Mouse (Mus musculus): Measurements from ENCODE around the gene Mpp5. TPM values are rescaled to one million over a fixed set of nuclear protein-coding genes. Genes with fewer than 3 reads are reported as not detected.

Mpp5 gene
- polyA plus RNA-seq, 1 experiment from 2014 or later = 22.0 TPM

DNA sequence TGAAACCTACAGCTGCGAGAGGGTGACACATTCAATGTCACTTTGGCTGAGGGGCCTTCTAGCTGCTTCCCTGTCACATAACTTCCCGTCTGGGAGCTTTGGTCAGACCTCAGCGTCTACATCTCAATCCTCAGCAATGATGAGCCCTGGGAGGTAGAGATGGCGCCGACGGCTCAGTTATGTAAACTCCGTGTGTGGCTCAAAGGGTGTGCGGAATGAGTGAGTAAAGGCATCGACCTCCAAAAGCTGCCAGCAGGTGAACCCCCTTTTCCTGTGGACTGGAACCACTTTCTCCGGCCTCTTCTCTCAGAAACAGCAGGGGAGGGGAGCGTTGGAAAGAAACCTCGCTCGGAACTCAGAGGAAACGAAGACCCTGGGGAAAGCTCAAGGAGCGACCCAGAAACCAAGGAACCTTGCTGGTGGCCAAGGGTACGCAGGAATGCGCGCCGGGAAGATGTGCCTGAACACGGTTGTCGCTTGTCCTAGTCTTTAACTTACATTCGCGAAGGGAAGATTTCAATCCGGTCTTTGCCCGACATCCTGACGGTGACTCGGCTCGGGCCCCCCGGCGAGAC lies 112.3 kb downstream of the Mpp5 start:
- Histone ChIP-seq H3K4me3 (replicated peaks) (peak overlapping the region; percentile 84), H3K27me3 (no peaks in the 10 kb centered on the region), H3K4me2 (replicated peaks) (peak overlapping the region; percentile 91), H3K9me3 (no peaks in the 10 kb centered on the region), H3K27ac (peak overlapping the region; percentile 64), H3K36me3 (peaks cover 11% of the 10 kb centered on the region), H3K4me1 (replicated peaks) (peaks cover 38% of the 10 kb centered on the region), H3K9ac (replicated peaks) (peak overlapping the region; percentile 84)
- under 1% methylated on average over 30 of the region's 30 CpGs for WGBS
- ATAC-seq = no peak; the same call in none of the 2 replicates

DNA sequence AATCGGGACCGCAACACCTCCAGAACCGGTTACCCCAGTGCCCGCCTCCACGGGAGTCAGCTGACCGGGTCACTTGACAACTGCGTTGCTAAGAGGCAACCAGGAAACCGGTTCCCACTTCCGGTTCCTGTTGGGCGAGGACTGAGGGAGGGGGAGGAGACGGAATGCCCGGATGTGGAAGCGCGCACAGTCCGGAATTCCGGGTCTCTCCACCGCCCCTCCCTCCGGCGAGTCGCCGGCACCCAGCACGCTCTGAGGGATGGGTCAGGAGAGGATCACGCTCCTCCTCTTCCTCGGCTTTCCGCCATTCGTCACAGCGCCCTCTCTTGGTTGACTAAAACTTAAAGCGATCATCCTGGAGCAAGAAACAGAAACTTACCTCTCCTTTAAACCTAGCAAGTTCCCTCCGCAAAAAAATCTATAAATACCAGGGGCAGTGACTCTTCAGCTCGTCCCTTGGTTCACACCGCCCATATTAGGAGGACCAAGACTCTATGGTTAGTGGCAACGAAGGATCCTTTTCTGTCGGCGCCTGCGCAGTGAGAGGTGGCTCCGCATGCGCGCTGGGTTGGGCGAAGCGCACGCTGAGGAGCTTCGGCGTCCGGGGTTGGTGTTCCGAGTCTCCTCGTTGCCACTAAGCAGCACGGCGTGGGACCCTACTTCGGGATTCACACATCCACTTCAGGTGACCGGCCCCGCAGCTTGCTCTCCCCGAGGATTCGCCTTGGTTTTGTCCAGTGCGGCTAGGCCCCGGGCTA lies 113.0 kb downstream of the Mpp5 start, which contains the start of the genes Atp6v1d and Eif2s1:
Atp6v1d (minus strand) TSS at position 143 of the 758 bp plus-strand sequence.
Eif2s1 (plus strand) TSS at position 324 of the 758 bp plus-strand sequence.
- 0 out of 2 replicates have a peak, but pooled peaks cover 5% of the 10 kb centered on the region for H3K36me3 ChIP-seq
- H3K27ac ChIP-seq = peak within 1 kb of the TSS; percentile 78
- H3K27me3 ChIP-seq = no peaks in the 10 kb centered on the region
- peak; percentile 100 for ATAC-seq
- no peaks in the 10 kb centered on the region for H3K9me3 ChIP-seq
- peak within 1 kb of the TSS; percentile 91 for H3K4me2 ChIP-seq (replicated peaks)
- under 1% methylated on average over 55 of the region's 55 CpGs for WGBS
- H3K4me1 ChIP-seq (replicated peaks) = peaks cover 38% of the 10 kb centered on the region
- H3K9ac ChIP-seq (replicated peaks) = peak within 1 kb of the TSS; percentile 89
- peak within 1 kb of the TSS; percentile 84 for H3K4me3 ChIP-seq (replicated peaks)

DNA sequence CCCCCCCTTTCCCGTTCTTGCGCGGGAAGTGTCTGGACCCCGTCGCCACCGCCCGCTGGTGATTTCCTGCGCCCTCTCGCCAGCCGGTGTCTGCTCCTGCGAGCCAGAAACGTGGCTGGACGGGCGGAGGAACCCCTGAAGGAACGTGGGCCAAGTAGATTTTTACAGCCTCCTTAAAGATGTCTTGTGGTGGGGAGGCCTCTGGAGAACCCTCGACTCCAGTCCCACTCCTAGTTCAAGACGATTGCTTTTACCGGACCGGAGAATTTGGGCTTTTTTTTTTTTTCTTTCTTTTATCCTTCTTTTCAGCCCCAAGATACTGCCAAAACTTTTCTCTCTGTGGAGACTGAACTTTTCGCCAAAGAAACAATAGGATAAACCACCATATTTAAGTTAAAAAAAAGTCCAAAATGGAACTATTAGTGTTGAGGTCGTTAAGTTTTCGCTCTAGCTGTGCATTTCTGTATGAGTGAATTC lies 113.6 kb downstream of the Mpp5 start:
- ATAC-seq = no peak
- Histone ChIP-seq H3K36me3 (peaks cover 9% of the 10 kb centered on the region; the same call in 1 of the 2 replicates), H3K4me2 (replicated peaks) (peak overlapping the region; percentile 63), H3K4me1 (replicated peaks) (peaks cover 38% of the 10 kb centered on the region), H3K27me3 (no peaks in the 10 kb centered on the region), H3K9ac (replicated peaks) (peak overlapping the region; percentile 89), H3K27ac (peak overlapping the region; percentile 78), H3K9me3 (no peaks in the 10 kb centered on the region), H3K4me3 (replicated peaks) (peak overlapping the region; percentile 84)
- WGBS = under 1% methylated on average over 22 of the region's 22 CpGs

DNA sequence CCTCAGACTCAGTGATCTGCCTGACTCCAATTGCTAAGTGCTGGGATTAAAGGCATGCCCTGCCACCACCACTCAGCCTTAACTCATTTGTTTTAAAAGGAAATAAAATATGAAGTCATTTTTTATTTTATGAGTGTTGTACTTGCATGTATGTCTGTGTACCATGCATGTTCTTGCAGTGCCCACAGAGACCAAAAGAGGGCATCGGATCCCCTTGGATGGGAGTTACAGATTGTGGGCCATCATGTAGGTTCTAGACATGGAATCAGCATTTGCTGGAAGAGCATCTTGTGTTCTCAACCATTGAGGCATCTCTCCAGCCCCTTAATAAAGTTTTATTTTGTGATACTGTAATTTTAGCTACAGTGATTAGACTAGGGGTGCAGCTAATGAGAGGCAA lies 116.7 kb downstream of the Mpp5 start:
- ATAC-seq = no peak
- Histone ChIP-seq H3K36me3 (peaks cover 22% of the 10 kb centered on the region; the same call in 1 of the 2 replicates), H3K4me2 (replicated peaks) (no peak overlapping the region), H3K9ac (replicated peaks) (no peak overlapping the region), H3K9me3 (no peaks in the 10 kb centered on the region), H3K27ac (no peak overlapping the region), H3K27me3 (no peaks in the 10 kb centered on the region), H3K4me3 (replicated peaks) (no peak overlapping the region), H3K4me1 (replicated peaks) (peaks cover 20% of the 10 kb centered on the region)
- 100% methylated on average over 1 of the region's 1 CpGs for WGBS

DNA sequence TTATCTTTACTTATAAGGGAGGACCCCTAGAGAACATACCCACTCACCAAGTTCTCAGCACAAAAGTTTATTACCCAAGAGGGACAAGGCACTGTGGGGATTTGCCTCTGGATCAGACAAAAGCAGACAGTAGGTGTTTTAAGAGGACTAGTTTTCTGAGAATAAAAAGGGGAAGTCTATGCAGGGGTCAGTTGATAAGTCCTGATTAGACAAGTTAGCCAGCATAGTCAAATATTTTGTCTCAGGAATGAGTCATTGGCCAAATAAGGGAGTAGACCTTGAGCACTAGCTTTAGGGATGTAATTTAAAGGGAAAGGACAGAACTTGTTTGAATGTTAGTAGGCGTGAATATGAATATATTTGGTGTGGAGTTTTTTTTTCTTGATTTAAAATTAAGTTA lies 119.4 kb downstream of the Mpp5 start:
- Histone ChIP-seq H3K4me2 (replicated peaks) (no peak overlapping the region), H3K9ac (replicated peaks) (no peak overlapping the region), H3K4me1 (replicated peaks) (peaks cover 8% of the 10 kb centered on the region), H3K27me3 (no peaks in the 10 kb centered on the region), H3K27ac (no peak overlapping the region), H3K9me3 (no peaks in the 10 kb centered on the region), H3K36me3 (peaks cover 34% of the 10 kb centered on the region), H3K4me3 (replicated peaks) (no peak overlapping the region)
- no peak for ATAC-seq
- 90% methylated on average over 1 of the region's 1 CpGs for WGBS

DNA sequence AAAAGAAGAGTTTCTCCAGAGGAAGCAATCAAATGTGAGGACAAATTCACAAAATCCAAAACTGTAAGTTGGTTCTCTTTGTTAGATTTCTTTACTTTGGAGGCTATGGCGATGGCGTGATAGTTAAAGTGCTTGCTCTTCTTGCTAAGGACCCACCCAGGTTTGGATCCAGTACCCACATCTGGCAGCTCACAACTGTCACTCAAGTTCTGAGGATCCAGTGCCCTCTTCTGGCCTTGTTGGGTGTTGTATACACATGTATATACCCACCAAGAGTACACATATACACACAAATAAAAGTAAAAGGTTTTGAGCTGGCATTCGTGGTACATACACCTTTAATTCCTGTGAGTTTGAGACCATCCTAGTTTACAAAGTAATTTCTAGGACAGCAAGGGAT lies 125.9 kb downstream of the Mpp5 start:
- Histone ChIP-seq H3K4me3 (replicated peaks) (no peak overlapping the region), H3K9ac (replicated peaks) (no peak overlapping the region), H3K9me3 (no peaks in the 10 kb centered on the region), H3K27me3 (no peaks in the 10 kb centered on the region), H3K36me3 (peaks cover 54% of the 10 kb centered on the region), H3K4me2 (replicated peaks) (no peak overlapping the region), H3K27ac (no peak overlapping the region), H3K4me1 (replicated peaks) (no peaks in the 10 kb centered on the region)
- 94% methylated on average over 3 of the region's 3 CpGs for WGBS
- ATAC-seq = no peak

DNA sequence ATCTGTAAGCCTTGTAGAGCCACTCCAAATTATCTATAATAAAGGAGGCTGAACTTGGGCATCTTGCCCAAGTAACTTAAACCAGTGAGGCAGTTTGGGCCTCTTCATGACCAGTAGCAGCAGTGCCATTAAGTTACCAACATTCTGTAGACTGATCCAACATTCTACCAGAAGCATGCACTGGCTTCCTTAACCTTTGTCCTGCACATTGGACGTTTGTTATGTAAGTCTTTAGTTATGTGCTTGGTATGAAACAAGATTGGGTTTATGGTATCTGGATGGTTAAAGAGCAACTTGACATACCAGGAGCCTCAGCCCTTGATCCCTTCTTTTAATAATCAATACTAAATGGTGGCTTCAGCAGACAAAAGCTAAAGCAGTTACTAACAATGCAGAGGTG lies 141.4 kb downstream of the Mpp5 start:
- Histone ChIP-seq H3K27ac (no peak overlapping the region), H3K36me3 (peaks cover 18% of the 10 kb centered on the region), H3K4me2 (replicated peaks) (no peak overlapping the region), H3K4me3 (replicated peaks) (no peak overlapping the region), H3K4me1 (replicated peaks) (no peaks in the 10 kb centered on the region), H3K27me3 (no peaks in the 10 kb centered on the region), H3K9ac (replicated peaks) (no peak overlapping the region), H3K9me3 (peaks cover 6% of the 10 kb centered on the region; the same call in 1 of the 2 replicates)
- WGBS = 83% methylated on average over 1 of the region's 1 CpGs
- ATAC-seq = no peak

Other genes with a start within 250 kb of the Mpp5 start
- 0.54 and 0.66 TPM in 2 replicates for gene Fam71d, start 57.4 kb upstream of the Mpp5 start, polyA plus RNA-seq (2015; fragmentation: Nextera tagmentation; extraction: Ambion mirVana)
- 115 and 121 TPM in 2 replicates for gene Atp6v1d, start 112.7 kb downstream of the Mpp5 start, polyA plus RNA-seq (2015; fragmentation: Nextera tagmentation; extraction: Ambion mirVana)
- gene Eif2s1, start 112.9 kb downstream of the Mpp5 start, polyA plus RNA-seq (2015; fragmentation: Nextera tagmentation; extraction: Ambion mirVana) = 163 and 178 TPM in 2 replicates
- gene Plek2, start 158.1 kb downstream of the Mpp5 start, polyA plus RNA-seq (2015; fragmentation: Nextera tagmentation; extraction: Ambion mirVana) = 1.0 and 1.2 TPM in 2 replicates

All from midbrain, embryonic 13.5 days (tissue).